In the genomic region with DNA sequence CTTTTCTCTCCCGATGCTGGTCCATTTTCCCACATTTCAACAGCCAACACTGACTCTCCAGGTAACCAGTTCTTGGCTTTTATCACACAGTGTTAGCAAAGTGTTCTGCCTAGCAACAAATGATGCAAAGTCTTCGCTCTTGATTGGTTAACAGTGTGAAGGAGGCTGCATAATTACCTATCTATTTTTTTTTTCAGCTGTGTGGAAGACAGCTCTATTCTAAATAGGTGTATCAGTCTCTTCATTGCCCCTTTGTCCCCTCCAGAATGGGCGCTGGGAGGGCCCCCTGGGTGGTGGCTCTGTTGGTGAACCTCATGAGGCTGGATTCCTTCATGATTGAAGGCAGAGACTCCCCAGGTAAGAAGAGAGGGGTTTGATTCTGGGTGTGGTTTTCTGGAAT, we compare ENCODE assay signal across 9 mouse cellular contexts. TPM values are rescaled to one million over a fixed set of nuclear protein-coding genes. Genes with fewer than 3 reads are reported as not detected.
DNase-seq lines count a peak whose midpoint lies in the region; ATAC-seq and TF ChIP-seq lines count a peak whose summit lies in the region.
"Had no signal": no experiment of that assay in that cellular context is flagged by ENCODE, and none has a peak within 500 bp of the region (broad histone marks: within the 10 kb centered on the region; RNA-seq: fewer than 3 reads in every experiment).

H2-Ob (plus strand) TSS at position 198 of the 400 bp plus-strand sequence.

- peak; percentile 24 for DNase-seq in embryo, embryonic 10 days (ENCODE audit: low spot score)
- DNase-seq in embryo, embryonic 10.5 days (ENCODE audit: low spot score), result no peak
- DNase-seq in liver, adult 2 months (ENCODE audit: extremely low read depth, low read depth, low spot score), result peak; percentile 51
- DNase-seq in liver, embryonic 11.5 days (ENCODE audit: low spot score), result no peak
- DNase-seq in c-Kit-positive CD71-negative TER-119-negative erythroid progenitor cells, embryonic 14.5 days (ENCODE audit: low read depth), result peak; percentile 57
- DNase-seq in spleen, postnatal 36 days (ENCODE audit: low spot score in 2 of 2), result peak; percentile 85 to 91
- DNase-seq in adrenal gland, adult 2 months, result no peak

- no peak within 1 kb of the TSS for H3K9ac ChIP-seq in liver, adult 2 months (ENCODE audit: low read depth, low read length)
- H3K9ac ChIP-seq in liver, embryonic 11.5 days (ENCODE audit: low read depth, low read length), result no peak within 1 kb of the TSS
- no peak within 1 kb of the TSS for H3K9ac ChIP-seq in liver, embryonic 16.5 days (ENCODE audit: low read depth, low read length)

- whole genome bisulfite sequencing in liver, adult 2 months, result 53% methylated on average over 3 of the region's 3 CpGs
- 54% methylated on average over 3 of the region's 3 CpGs for WGBS in liver, embryonic 11.5 days
- WGBS in liver, embryonic 16.5 days (ENCODE audit: insufficient replicate concordance), result 44% methylated on average over 3 of the region's 3 CpGs

- no peak within 1 kb of the TSS for H3K4me2 ChIP-seq in liver, embryonic 11.5 days
- no peak within 1 kb of the TSS for H3K4me2 ChIP-seq in liver, embryonic 16.5 days (ENCODE audit: low read depth, low read length)

- no peaks in the 10 kb centered on the region for H3K9me3 ChIP-seq in liver, embryonic 11.5 days (ENCODE audit: control insufficient read depth, low read length)
- H3K9me3 ChIP-seq in liver, embryonic 16.5 days (replicated peaks; ENCODE audit: control insufficient read depth, low read length), result no peaks in the 10 kb centered on the region

- H3K4me3 ChIP-seq in liver, adult 2 months (ENCODE audit: insufficient read depth, low read depth, low read length), result no peak within 1 kb of the TSS
- H3K4me3 ChIP-seq in liver, embryonic 11.5 days (ENCODE audit: low read depth, low read length), result no peak within 1 kb of the TSS
- no peak within 1 kb of the TSS for H3K4me3 ChIP-seq in liver, embryonic 16.5 days (ENCODE audit: low read depth, low read length)

- no peaks in the 10 kb centered on the region for H3K27me3 ChIP-seq in liver, adult 2 months (ENCODE audit: control insufficient read depth, insufficient read depth, low read length)
- no peaks in the 10 kb centered on the region for H3K27me3 ChIP-seq in liver, embryonic 11.5 days (replicated peaks; ENCODE audit: control insufficient read depth, insufficient read depth, low read length)
- H3K27me3 ChIP-seq in liver, embryonic 16.5 days (ENCODE audit: control insufficient read depth, insufficient read depth, low read depth, low read length), result no peaks in the 10 kb centered on the region

- no peaks in the 10 kb centered on the region for H3K36me3 ChIP-seq in liver, adult 2 months (ENCODE audit: control insufficient read depth, insufficient read depth, low read length)
- H3K36me3 ChIP-seq in liver, embryonic 11.5 days (ENCODE audit: control insufficient read depth, insufficient read depth, low read length), result no peaks in the 10 kb centered on the region
- no peaks in the 10 kb centered on the region for H3K36me3 ChIP-seq in liver, embryonic 16.5 days (ENCODE audit: control insufficient read depth, insufficient read depth)

- H3K27ac ChIP-seq in liver, adult 2 months (replicated peaks; ENCODE audit: insufficient read depth, low read depth, low read length), result peak within 1 kb of the TSS; percentile 66
- H3K27ac ChIP-seq in liver, embryonic 11.5 days (ENCODE audit: low read depth, low read length), result no peak within 1 kb of the TSS
- peak within 1 kb of the TSS; percentile 53; the same call in 1 of the 2 replicates for H3K27ac ChIP-seq in liver, embryonic 16.5 days (ENCODE audit: low read length)

- H3K4me1 ChIP-seq in liver, adult 2 months (ENCODE audit: control insufficient read depth, insufficient read depth, low read length), result no peaks in the 10 kb centered on the region
- H3K4me1 ChIP-seq in liver, embryonic 11.5 days (replicated peaks; ENCODE audit: control insufficient read depth, insufficient read depth, low read length), result no peaks in the 10 kb centered on the region
- no peaks in the 10 kb centered on the region for H3K4me1 ChIP-seq in liver, embryonic 16.5 days (ENCODE audit: control insufficient read depth, low read depth, low read length)

- no peak for TF ChIP-seq POLR2A in liver, adult 2 months (IDR thresholded peaks at IDR 0.05; ENCODE audit: extremely low read depth, insufficient read depth, low read length)

- H3K79me2 ChIP-seq in liver, adult 2 months (ENCODE audit: control insufficient read depth, insufficient read depth, low read length), result no peaks in the 10 kb centered on the region

- no peak for ATAC-seq in liver, embryonic 11.5 days (replicated peaks; ENCODE audit: low FRiP score)
- no peak for ATAC-seq in liver, embryonic 16.5 days (ENCODE audit: low read depth)

- TF ChIP-seq CTCF in liver, adult 2 months (IDR thresholded peaks at IDR 0.05; ENCODE audit: low read depth, low read length), result no peak

RNA-seq across cellular contexts. Expression of gene H2-Ob, which starts in this region (rescaled TPM):
- 1.5 and 1.6 TPM in 2 replicates for total RNA-seq in liver, adult 2 months (2014; rRNA removed)
- 0.96 and 2.9 TPM in 2 replicates for polyA plus RNA-seq in liver, adult 2 months (2012; rRNA removed)
- not detected in 2 replicates for polyA plus RNA-seq in liver, embryonic 11.5 days (2014; fragmentation: Nextera tagmentation; extraction: Ambion mirVana)
- polyA plus RNA-seq in liver, embryonic 16.5 days (2015; fragmentation: Nextera tagmentation; extraction: Ambion mirVana), result 0.44 and 0.54 TPM in 2 replicates
- 1 to 10 TPM in 1 of 2 experiments, under 1 TPM in 1; 0.49 to 1.3 TPM for total RNA-seq in adrenal gland, adult 2 months (2021)
- 0.91 TPM in 2 replicates for polyA plus RNA-seq in adrenal gland, adult 2 months (2012; rRNA removed)
- polyA plus RNA-seq: neural tube, embryonic 11.5 days had no signal

Comparison
In these comparisons a context has a peak if more than half of its experiments do, and no peak if none do; other contexts are left out.
1. DNase-seq: peak in embryo, embryonic 10 days (single experiment), liver, adult 2 months (single experiment), c-Kit-positive CD71-negative TER-119-negative erythroid progenitor cells, embryonic 14.5 days (single experiment) and spleen, postnatal 36 days (2 of 2); none in embryo, embryonic 10.5 days (single experiment), liver, embryonic 11.5 days (single experiment) and adrenal gland, adult 2 months (single experiment).